Mouse (Mus musculus): ENCODE results near the gene Cul4b. TPM values are rescaled to one million over a fixed set of nuclear protein-coding genes. Genes with fewer than 3 reads are reported as not detected.
A peak's percentile ranks its signal among the peaks of the same experiment; 100 is the strongest.

The Cul4b gene
- 2.8 and 2.9 TPM in 2 replicates for polyA plus RNA-seq (2012; rRNA removed)

DNA sequence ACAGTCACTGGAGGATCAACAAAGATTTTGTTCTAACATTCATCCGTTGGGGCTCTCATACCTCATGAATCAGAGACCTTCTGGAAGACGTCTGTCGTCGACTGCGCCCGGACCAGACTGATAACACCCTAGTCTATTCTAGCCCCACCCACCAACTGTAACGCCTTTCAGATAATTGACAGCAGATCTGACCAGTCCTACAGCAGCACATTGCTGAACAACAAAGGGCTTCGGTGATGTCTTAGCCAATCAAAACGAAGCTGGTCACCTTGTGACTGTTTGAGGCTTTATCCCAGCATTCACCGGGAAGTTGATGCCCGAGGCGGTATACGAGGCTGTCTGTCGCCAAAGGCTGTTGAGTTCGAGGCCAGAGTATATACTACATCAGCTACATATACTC lies at the start of gene Cul4b:
Gene Cul4b (minus strand): TSS at position 119 of the 400 bp plus-strand sequence.
- DNase-seq (ENCODE audit: low read depth in 1 of 2, low spot score in 2 of 2), result no peak
- TF ChIP-seq POLR2A (IDR thresholded peaks at IDR 0.05; ENCODE audit: low read depth, low read length) (no peak), CTCF (IDR thresholded peaks at IDR 0.05; ENCODE audit: extremely low read depth, insufficient read depth, insufficient read length, insufficient replicate concordance) (no peak)
- H3K27me3 ChIP-seq (ENCODE audit: control insufficient read depth, insufficient read depth, low read length), result no peaks in the 10 kb centered on the region
- no peaks in the 10 kb centered on the region for H3K4me1 ChIP-seq (ENCODE audit: control insufficient read depth, insufficient read depth, insufficient read length)
- H3K27ac ChIP-seq (ENCODE audit: insufficient read depth, low read length), result no peak within 1 kb of the TSS
- H3K4me3 ChIP-seq (ENCODE audit: extremely low read depth, insufficient read depth, insufficient read length), result no peak within 1 kb of the TSS
- H3K36me3 ChIP-seq (ENCODE audit: control insufficient read depth, insufficient read depth, low read length), result no peaks in the 10 kb centered on the region
- WGBS, result 77% methylated on average over 15 of the region's 15 CpGs

DNA sequence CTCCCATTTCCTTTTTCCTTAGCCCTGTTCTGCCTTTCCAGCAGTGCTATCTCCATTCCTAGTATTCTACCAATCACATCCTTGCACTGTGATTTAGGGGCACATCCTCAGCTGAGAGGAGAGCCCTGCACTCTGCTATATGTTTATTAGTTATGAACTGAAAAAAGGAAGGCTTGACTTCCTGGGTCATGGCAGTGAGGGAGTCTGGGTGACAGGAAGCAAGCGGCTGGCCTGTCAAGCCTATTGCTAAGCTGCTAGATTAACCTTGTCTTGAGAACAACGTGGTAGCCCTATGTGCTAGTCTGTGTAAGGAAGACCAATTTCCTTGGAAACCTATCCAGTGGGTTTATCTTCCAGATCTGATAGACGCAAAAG lies 25.0 kb upstream of the Cul4b start:
- peak; percentile 5 to 7 for DNase-seq (ENCODE audit: low read depth in 1 of 2, low spot score in 2 of 2)
- Histone ChIP-seq H3K4me1 (ENCODE audit: control insufficient read depth, insufficient read depth, insufficient read length) (no peaks in the 10 kb centered on the region), H3K4me3 (ENCODE audit: extremely low read depth, insufficient read depth, insufficient read length) (peak overlapping the region; percentile 93), H3K27me3 (ENCODE audit: control insufficient read depth, insufficient read depth, low read length) (no peaks in the 10 kb centered on the region), H3K36me3 (ENCODE audit: control insufficient read depth, insufficient read depth, low read length) (no peaks in the 10 kb centered on the region), H3K27ac (ENCODE audit: insufficient read depth, low read length) (peak overlapping the region; percentile 85)
- WGBS, result 21% methylated on average over 3 of the region's 3 CpGs
- TF ChIP-seq POLR2A (IDR thresholded peaks at IDR 0.05; ENCODE audit: low read depth, low read length), result no peak
- no peak for TF ChIP-seq CTCF (IDR thresholded peaks at IDR 0.05; ENCODE audit: extremely low read depth, insufficient read depth, insufficient read length, insufficient replicate concordance)

DNA sequence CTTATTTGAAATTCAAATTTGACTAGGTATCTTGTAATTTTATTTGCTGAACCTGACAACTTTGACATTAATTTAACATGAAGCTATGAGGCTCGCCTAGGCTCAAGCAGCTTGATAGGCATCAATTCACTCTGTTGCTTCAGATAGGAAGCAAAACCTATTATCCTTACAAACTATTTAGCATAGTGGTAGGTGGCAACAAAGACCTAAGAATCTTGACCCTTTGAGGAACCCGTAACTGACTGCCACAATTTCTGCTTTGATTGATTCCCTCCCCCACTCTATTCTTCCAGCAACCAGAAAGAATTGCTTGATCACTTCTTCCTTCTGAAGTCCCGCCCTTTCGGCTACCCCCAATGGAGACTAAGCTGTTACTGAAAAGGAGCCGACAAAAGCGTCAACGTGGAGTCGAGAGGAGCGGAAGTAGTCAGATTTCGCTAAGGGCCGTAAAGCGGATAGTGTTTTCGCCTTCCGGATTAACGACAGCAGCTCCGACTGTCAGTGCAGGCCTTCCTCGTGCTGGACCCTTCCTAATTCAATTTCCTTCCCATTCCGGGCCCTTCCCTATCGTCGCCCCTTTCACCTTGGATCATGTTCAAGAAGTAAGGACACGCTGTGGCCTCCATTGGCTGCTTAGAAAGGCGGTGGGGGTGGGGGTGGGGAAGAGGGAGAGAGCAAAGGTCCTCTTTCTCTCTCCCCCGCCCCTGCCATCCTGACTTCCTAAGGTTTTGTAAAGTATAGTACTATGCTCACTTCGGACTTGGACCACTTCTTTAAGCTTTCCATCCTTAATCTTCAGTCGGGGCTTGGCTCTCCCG lies 24.4 kb upstream of the Cul4b start, which contains the start of gene Mcts1:
Gene Mcts1 (plus strand): TSS at position 402 of the 818 bp plus-strand sequence.
- H3K4me1 ChIP-seq (ENCODE audit: control insufficient read depth, insufficient read depth, insufficient read length), result no peaks in the 10 kb centered on the region
- no peaks in the 10 kb centered on the region for H3K36me3 ChIP-seq (ENCODE audit: control insufficient read depth, insufficient read depth, low read length)
- H3K4me3 ChIP-seq (ENCODE audit: extremely low read depth, insufficient read depth, insufficient read length), result peak within 1 kb of the TSS; percentile 93
- H3K27me3 ChIP-seq (ENCODE audit: control insufficient read depth, insufficient read depth, low read length), result no peaks in the 10 kb centered on the region
- peak; percentile 58 to 75 for DNase-seq (ENCODE audit: low read depth in 1 of 2, low spot score in 2 of 2)
- TF ChIP-seq POLR2A (IDR thresholded peaks at IDR 0.05; ENCODE audit: low read depth, low read length) (peak; percentile 26; the same call in 1 of the 2 replicates), CTCF (IDR thresholded peaks at IDR 0.05; ENCODE audit: extremely low read depth, insufficient read depth, insufficient read length, insufficient replicate concordance) (no peak)
- 24% methylated on average over 26 of the region's 26 CpGs for WGBS
- H3K27ac ChIP-seq (ENCODE audit: insufficient read depth, low read length), result peak within 1 kb of the TSS; percentile 85

DNA sequence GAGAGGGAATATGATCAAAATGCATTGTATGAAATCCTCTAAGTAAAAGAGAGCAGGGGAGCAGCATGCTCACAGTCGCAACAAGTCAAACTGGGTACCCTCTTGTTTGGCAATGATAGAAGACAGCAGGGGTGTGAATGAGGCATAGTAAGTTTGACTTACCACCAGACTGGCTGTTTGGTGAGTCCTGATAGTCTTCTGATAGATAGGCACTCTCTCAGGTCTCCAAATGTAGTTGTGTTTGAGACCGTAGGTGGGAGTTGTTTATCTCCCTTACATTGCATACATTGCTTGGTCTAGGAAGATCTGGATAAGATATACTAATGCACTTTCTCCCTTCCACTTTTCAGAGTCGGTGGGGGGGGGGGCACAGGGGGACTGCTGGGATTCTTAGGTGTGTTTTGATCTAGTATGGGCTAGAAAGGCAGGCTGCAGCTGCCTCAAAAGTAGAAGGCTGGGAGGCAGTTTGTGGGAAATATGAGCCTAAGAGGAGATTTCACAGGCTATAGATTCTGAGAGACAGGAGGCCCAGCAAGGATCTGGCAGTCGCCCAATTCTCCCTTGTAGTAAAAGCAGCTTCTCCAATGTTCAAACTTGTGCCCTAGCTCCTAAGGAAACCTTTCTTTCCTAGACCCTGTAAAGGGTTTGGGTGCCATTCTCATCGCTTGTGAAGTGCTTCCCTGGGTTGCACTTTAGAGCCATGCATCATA lies 17.3 kb upstream of the Cul4b start:
- H3K4me1 ChIP-seq (ENCODE audit: control insufficient read depth, insufficient read depth, insufficient read length), result no peaks in the 10 kb centered on the region
- no peak overlapping the region for H3K4me3 ChIP-seq (ENCODE audit: extremely low read depth, insufficient read depth, insufficient read length)
- no peak for TF ChIP-seq POLR2A (IDR thresholded peaks at IDR 0.05; ENCODE audit: low read depth, low read length)
- no peak for TF ChIP-seq CTCF (IDR thresholded peaks at IDR 0.05; ENCODE audit: extremely low read depth, insufficient read depth, insufficient read length, insufficient replicate concordance)
- no peaks in the 10 kb centered on the region for H3K27me3 ChIP-seq (ENCODE audit: control insufficient read depth, insufficient read depth, low read length)
- WGBS, result 67% methylated on average over 5 of the region's 5 CpGs
- H3K27ac ChIP-seq (ENCODE audit: insufficient read depth, low read length), result no peak overlapping the region
- H3K36me3 ChIP-seq (ENCODE audit: control insufficient read depth, insufficient read depth, low read length), result no peaks in the 10 kb centered on the region
- DNase-seq (ENCODE audit: low read depth in 1 of 2, low spot score in 2 of 2), result no peak

DNA sequence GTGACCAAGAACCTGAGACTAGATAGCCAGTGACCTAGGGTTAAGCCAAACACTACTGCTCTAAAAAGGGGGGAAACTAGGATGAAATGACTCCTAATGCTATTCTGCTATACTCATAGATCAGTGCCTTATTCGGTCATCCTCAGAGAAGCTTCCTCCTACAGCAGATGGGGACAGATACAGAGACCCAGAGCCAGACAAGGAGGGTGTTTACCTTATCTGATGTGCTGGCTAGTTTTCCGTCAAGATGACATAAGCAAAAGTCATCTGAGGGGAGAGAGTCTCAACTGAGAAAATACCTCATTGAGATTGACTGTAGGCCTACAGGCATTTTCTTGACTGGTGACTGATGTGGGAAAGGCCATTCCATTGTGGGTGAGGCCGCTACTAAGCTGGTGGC lies 15.8 kb upstream of the Cul4b start:
- TF ChIP-seq CTCF (IDR thresholded peaks at IDR 0.05; ENCODE audit: extremely low read depth, insufficient read depth, insufficient read length, insufficient replicate concordance) (no peak), POLR2A (IDR thresholded peaks at IDR 0.05; ENCODE audit: low read depth, low read length) (no peak)
- Histone ChIP-seq H3K4me3 (ENCODE audit: extremely low read depth, insufficient read depth, insufficient read length) (no peak overlapping the region), H3K27me3 (ENCODE audit: control insufficient read depth, insufficient read depth, low read length) (no peaks in the 10 kb centered on the region), H3K36me3 (ENCODE audit: control insufficient read depth, insufficient read depth, low read length) (no peaks in the 10 kb centered on the region), H3K27ac (ENCODE audit: insufficient read depth, low read length) (no peak overlapping the region), H3K4me1 (ENCODE audit: control insufficient read depth, insufficient read depth, insufficient read length) (no peaks in the 10 kb centered on the region)
- WGBS, result 89% methylated on average over 3 of the region's 3 CpGs
- DNase-seq (ENCODE audit: low read depth in 1 of 2, low spot score in 2 of 2), result no peak

DNA sequence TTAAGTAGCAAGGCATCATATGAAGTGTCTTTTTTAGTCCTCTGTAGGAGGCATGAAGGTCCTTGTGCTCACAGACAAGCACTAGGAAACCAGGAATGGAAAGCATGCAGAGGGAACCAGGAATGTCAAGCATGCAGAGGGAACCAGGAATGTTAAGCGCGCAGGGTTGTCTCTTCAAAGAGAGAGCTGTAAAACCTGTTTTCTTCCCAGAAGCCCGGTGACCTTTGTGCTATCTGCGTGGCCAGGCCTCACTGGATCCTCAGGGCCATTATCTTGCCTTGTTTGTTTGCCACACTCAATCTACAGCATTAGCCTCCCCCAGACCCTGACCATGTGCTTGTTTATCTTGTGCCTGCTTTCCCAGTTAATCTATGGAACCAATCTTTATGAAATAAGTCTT lies 13.8 kb upstream of the Cul4b start:
- Histone ChIP-seq H3K36me3 (ENCODE audit: control insufficient read depth, insufficient read depth, low read length) (no peaks in the 10 kb centered on the region), H3K4me3 (ENCODE audit: extremely low read depth, insufficient read depth, insufficient read length) (no peak overlapping the region), H3K27me3 (ENCODE audit: control insufficient read depth, insufficient read depth, low read length) (no peaks in the 10 kb centered on the region), H3K27ac (ENCODE audit: insufficient read depth, low read length) (no peak overlapping the region), H3K4me1 (ENCODE audit: control insufficient read depth, insufficient read depth, insufficient read length) (no peaks in the 10 kb centered on the region)
- DNase-seq (ENCODE audit: low read depth in 1 of 2, low spot score in 2 of 2), result no peak
- TF ChIP-seq CTCF (IDR thresholded peaks at IDR 0.05; ENCODE audit: extremely low read depth, insufficient read depth, insufficient read length, insufficient replicate concordance) (no peak), POLR2A (IDR thresholded peaks at IDR 0.05; ENCODE audit: low read depth, low read length) (no peak)
- 86% methylated on average over 4 of the region's 4 CpGs for WGBS

All from spleen, adult 2 months (tissue).